Mouse (Mus musculus): ENCODE results near the gene Rora.

Rora gene

GRCm38 (mm10) chr9:69343881-69344280, 690.3 kb downstream of the Rora start:
- no peak for DNase-seq (ENCODE audit: low spot score in 2 of 2)

- no peak for DNase-seq (ENCODE audit: low spot score in 2 of 2)
Measured at GRCm38 (mm10) chr9:69345550-69345949, 692.0 kb downstream of the Rora start.

- no peak for DNase-seq (ENCODE audit: low spot score in 2 of 2)
Measured at GRCm38 (mm10) chr9:69347796-69348195, 694.2 kb downstream of the Rora start.

- no peak for DNase-seq (ENCODE audit: low spot score in 2 of 2)
Measured at GRCm38 (mm10) chr9:69349537-69349936, 696.0 kb downstream of the Rora start.

- DNase-seq (ENCODE audit: low spot score in 2 of 2), result no peak
Measured at GRCm38 (mm10) chr9:69354228-69354627, 700.6 kb downstream of the Rora start.

GRCm38 (mm10) chr9:69357834-69358233, 704.2 kb downstream of the Rora start:
- peak; percentile 26 to 47 for DNase-seq (ENCODE audit: low spot score in 2 of 2)

GRCm38 (mm10) chr9:69358797-69359196, 705.2 kb downstream of the Rora start:
- DNase-seq (ENCODE audit: low spot score in 2 of 2), result no peak

GRCm38 (mm10) chr9:69361951-69362445, 708.4 kb downstream of the Rora start:
- no peak for DNase-seq (ENCODE audit: low spot score in 2 of 2)

GRCm38 (mm10) chr9:69362766-69363165, 709.2 kb downstream of the Rora start:
- DNase-seq (ENCODE audit: low spot score in 2 of 2), result no peak

GRCm38 (mm10) chr9:69364117-69364516, 710.5 kb downstream of the Rora start:
- DNase-seq (ENCODE audit: low spot score in 2 of 2), result no peak

GRCm38 (mm10) chr9:69367055-69367454, 713.5 kb downstream of the Rora start:
- no peak for DNase-seq (ENCODE audit: low spot score in 2 of 2)

GRCm38 (mm10) chr9:69368071-69368470, 714.5 kb downstream of the Rora start:
- DNase-seq (ENCODE audit: low spot score in 2 of 2), result peak; percentile 32 to 59

GRCm38 (mm10) chr9:69371046-69371724, 717.6 kb downstream of the Rora start:
- no peak for DNase-seq (ENCODE audit: low spot score in 2 of 2)

GRCm38 (mm10) chr9:69372871-69373270, 719.3 kb downstream of the Rora start:
- DNase-seq (ENCODE audit: low spot score in 2 of 2), result no peak

GRCm38 (mm10) chr9:69376982-69377653, 723.5 kb downstream of the Rora start:
- DNase-seq (ENCODE audit: low spot score in 2 of 2), result no peak

GRCm38 (mm10) chr9:69377654-69378045, 724.1 kb downstream of the Rora start:
- DNase-seq (ENCODE audit: low spot score in 2 of 2), result no peak

GRCm38 (mm10) chr9:69380546-69380945, 727.0 kb downstream of the Rora start:
- no peak for DNase-seq (ENCODE audit: low spot score in 2 of 2)

GRCm38 (mm10) chr9:69381741-69382140, 728.2 kb downstream of the Rora start:
- no peak for DNase-seq (ENCODE audit: low spot score in 2 of 2)

- DNase-seq (ENCODE audit: low spot score in 2 of 2), result no peak
Measured at GRCm38 (mm10) chr9:69384475-69384874, 730.9 kb downstream of the Rora start.

GRCm38 (mm10) chr9:69384905-69385304, 731.3 kb downstream of the Rora start:
- DNase-seq (ENCODE audit: low spot score in 2 of 2), result no peak

GRCm38 (mm10) chr9:69387296-69387695, 733.7 kb downstream of the Rora start:
- no peak for DNase-seq (ENCODE audit: low spot score in 2 of 2)

- no peak for DNase-seq (ENCODE audit: low spot score in 2 of 2)
Measured at GRCm38 (mm10) chr9:69390631-69391030, 737.0 kb downstream of the Rora start.

- DNase-seq (ENCODE audit: low spot score in 2 of 2), result no peak
Measured at GRCm38 (mm10) chr9:69394234-69394633, 740.6 kb downstream of the Rora start.

Data from heart, adult 9 months (tissue).